Mouse (Mus musculus): ENCODE data around the gene Col6a1. TPM values are rescaled to one million over a fixed set of nuclear protein-coding genes. Genes with fewer than 3 reads are reported as not detected.

Gene Col6a1
- polyA plus RNA-seq, 1 experiment from 2014 or later: 419 TPM

DNA sequence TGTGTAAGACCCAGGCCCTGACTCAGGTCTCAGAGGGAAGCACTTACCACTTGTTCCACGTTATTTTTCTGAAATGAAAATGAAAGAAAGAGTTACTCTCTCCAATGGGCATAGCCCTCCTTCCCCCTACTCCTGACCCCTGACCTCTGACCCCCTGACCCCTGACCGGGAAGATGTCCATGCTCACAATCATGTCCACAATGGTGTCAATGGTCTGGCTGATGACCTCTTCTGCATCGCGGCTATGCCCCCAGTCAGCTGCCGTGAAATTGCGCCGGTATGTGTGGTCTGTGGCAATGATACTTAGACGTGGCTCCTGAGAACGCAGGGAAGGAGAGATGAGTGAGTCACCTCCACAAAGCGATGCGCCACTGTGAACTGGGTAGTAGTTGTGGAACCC lies 4.8 kb downstream of the Col6a1 start:
- no peak for ATAC-seq (ENCODE audit: low read depth)
- no peak overlapping the region for H3K4me2 ChIP-seq (ENCODE audit: low read depth, low read length)
- H3K27me3 ChIP-seq (replicated peaks; ENCODE audit: control insufficient read depth, insufficient read depth, low read length): no peaks in the 10 kb centered on the region
- H3K9me3 ChIP-seq (ENCODE audit: control insufficient read depth, low read length): no peaks in the 10 kb centered on the region
- H3K4me1 ChIP-seq (ENCODE audit: control insufficient read depth, insufficient read depth, low read length): peaks cover 14% of the 10 kb centered on the region; the same call in 1 of the 2 replicates
- peaks cover 72% of the 10 kb centered on the region for H3K36me3 ChIP-seq (ENCODE audit: control insufficient read depth, insufficient read depth, low read length)
- H3K9ac ChIP-seq (ENCODE audit: low read depth, low read length): no peak overlapping the region
- 74% methylated on average over 11 of the region's 11 CpGs for WGBS
- no peak overlapping the region for H3K27ac ChIP-seq (replicated peaks; ENCODE audit: low read depth, low read length)
- DNase-seq (ENCODE audit: low spot score): no peak
- H3K4me3 ChIP-seq (ENCODE audit: low read depth, low read length): no peak overlapping the region

- H3K4me1 ChIP-seq (ENCODE audit: control insufficient read depth, insufficient read depth, low read length): no peaks in the 10 kb centered on the region
- H3K9me3 ChIP-seq (ENCODE audit: control insufficient read depth, low read length): no peaks in the 10 kb centered on the region
- DNase-seq (ENCODE audit: low spot score) (no peak), ATAC-seq (ENCODE audit: low read depth) (no peak)
- H3K27ac ChIP-seq (replicated peaks; ENCODE audit: low read depth, low read length): no peak overlapping the region
- no peak overlapping the region for H3K4me3 ChIP-seq (ENCODE audit: low read depth, low read length)
- 96% methylated on average over 4 of the region's 4 CpGs for WGBS
- no peaks in the 10 kb centered on the region for H3K27me3 ChIP-seq (replicated peaks; ENCODE audit: control insufficient read depth, insufficient read depth, low read length)
- no peak overlapping the region for H3K9ac ChIP-seq (ENCODE audit: low read depth, low read length)
- peaks cover 98% of the 10 kb centered on the region for H3K36me3 ChIP-seq (ENCODE audit: control insufficient read depth, insufficient read depth, low read length)
- no peak overlapping the region for H3K4me2 ChIP-seq (ENCODE audit: low read depth, low read length)
Measured at GRCm38 (mm10) chr10:76717631-76718030, 8.3 kb downstream of the Col6a1 start.

- peaks cover 98% of the 10 kb centered on the region for H3K36me3 ChIP-seq (ENCODE audit: control insufficient read depth, insufficient read depth, low read length)
- no peak overlapping the region for H3K4me2 ChIP-seq (ENCODE audit: low read depth, low read length)
Measured at GRCm38 (mm10) chr10:76717026-76717425, 8.9 kb downstream of the Col6a1 start.

DNA sequence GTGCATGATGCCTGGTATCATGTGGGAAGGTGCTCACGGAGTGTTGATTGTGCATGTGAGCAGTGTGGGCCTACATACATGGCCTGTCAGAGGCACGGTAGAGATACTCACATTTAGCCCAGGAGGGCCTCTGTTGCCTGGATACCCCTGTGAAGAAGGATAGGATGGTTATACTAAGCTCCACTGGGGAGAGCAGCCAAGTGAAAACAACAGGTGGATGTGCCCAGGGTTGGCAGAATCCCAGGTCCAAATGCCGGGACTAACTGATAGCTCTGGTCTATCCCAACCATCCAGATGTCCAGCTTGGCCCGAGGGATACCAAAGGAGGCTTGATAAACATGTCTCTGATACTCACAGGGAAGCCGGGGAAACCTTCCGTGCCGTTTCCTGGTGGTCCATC lies 11.7 kb downstream of the Col6a1 start:
- H3K27me3 ChIP-seq (replicated peaks; ENCODE audit: control insufficient read depth, insufficient read depth, low read length): no peaks in the 10 kb centered on the region
- H3K9ac ChIP-seq (ENCODE audit: low read depth, low read length): no peak overlapping the region
- H3K4me2 ChIP-seq (ENCODE audit: low read depth, low read length): no peak overlapping the region
- peaks cover 98% of the 10 kb centered on the region for H3K36me3 ChIP-seq (ENCODE audit: control insufficient read depth, insufficient read depth, low read length)
- H3K27ac ChIP-seq (replicated peaks; ENCODE audit: low read depth, low read length): no peak overlapping the region
- no peaks in the 10 kb centered on the region for H3K9me3 ChIP-seq (ENCODE audit: control insufficient read depth, low read length)
- ATAC-seq (ENCODE audit: low read depth) (peak; percentile 70), DNase-seq (ENCODE audit: low spot score) (peak; percentile 56)
- H3K4me1 ChIP-seq (ENCODE audit: control insufficient read depth, insufficient read depth, low read length): no peaks in the 10 kb centered on the region
- no peak overlapping the region for H3K4me3 ChIP-seq (ENCODE audit: low read depth, low read length)
- WGBS: 88% methylated on average over 7 of the region's 7 CpGs

More at GRCm38 (mm10) chr10:76717026-76717425, 8.9 kb downstream of the Col6a1 start:
- Histone ChIP-seq H3K9me3 (ENCODE audit: control insufficient read depth, low read length) (no peaks in the 10 kb centered on the region), H3K9ac (ENCODE audit: low read depth, low read length) (no peak overlapping the region), H3K4me3 (ENCODE audit: low read depth, low read length) (no peak overlapping the region), H3K27ac (replicated peaks; ENCODE audit: low read depth, low read length) (no peak overlapping the region), H3K4me1 (ENCODE audit: control insufficient read depth, insufficient read depth, low read length) (no peaks in the 10 kb centered on the region), H3K27me3 (replicated peaks; ENCODE audit: control insufficient read depth, insufficient read depth, low read length) (no peaks in the 10 kb centered on the region)
- no peak for DNase-seq (ENCODE audit: low spot score)
- 84% methylated on average over 6 of the region's 7 CpGs for WGBS
- ATAC-seq (ENCODE audit: low read depth): no peak

DNA sequence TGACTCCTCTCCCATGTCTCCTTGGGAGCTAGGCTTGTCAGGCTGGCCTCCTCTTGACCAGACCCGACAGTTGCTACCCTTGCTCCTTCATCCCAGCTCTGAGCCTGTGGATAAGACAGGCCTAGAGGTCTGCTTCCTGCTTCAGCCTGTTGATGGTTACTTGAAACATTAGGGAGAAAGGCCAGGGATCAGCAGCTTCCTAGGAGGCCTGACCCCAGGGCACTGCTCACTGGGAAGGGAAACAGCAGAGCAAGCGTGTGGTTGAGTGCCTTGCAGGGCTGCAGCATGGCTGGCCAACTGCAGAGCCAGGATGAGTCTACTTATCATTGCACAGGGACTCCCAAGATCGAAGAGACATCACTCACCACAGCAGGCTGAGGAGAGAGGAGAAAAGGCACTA lies 13.5 kb downstream of the Col6a1 start:
- H3K4me3 ChIP-seq (ENCODE audit: low read depth, low read length): no peak overlapping the region
- no peak for DNase-seq (ENCODE audit: low spot score)
- 83% methylated on average over 3 of the region's 3 CpGs for WGBS
- H3K9me3 ChIP-seq (ENCODE audit: control insufficient read depth, low read length): no peaks in the 10 kb centered on the region
- no peak overlapping the region for H3K27ac ChIP-seq (replicated peaks; ENCODE audit: low read depth, low read length)
- ATAC-seq (ENCODE audit: low read depth): no peak
- no peak overlapping the region for H3K9ac ChIP-seq (ENCODE audit: low read depth, low read length)
- no peaks in the 10 kb centered on the region for H3K27me3 ChIP-seq (replicated peaks; ENCODE audit: control insufficient read depth, insufficient read depth, low read length)
- H3K4me2 ChIP-seq (ENCODE audit: low read depth, low read length): no peak overlapping the region
- H3K4me1 ChIP-seq (ENCODE audit: control insufficient read depth, insufficient read depth, low read length): no peaks in the 10 kb centered on the region
- peaks cover 90% of the 10 kb centered on the region for H3K36me3 ChIP-seq (ENCODE audit: control insufficient read depth, insufficient read depth, low read length)

GRCm38 (mm10) chr10:76711331-76711730 lies 14.6 kb downstream of the Col6a1 start:
- no peak overlapping the region for H3K4me2 ChIP-seq (ENCODE audit: low read depth, low read length)
- DNase-seq (ENCODE audit: low spot score) (no peak), ATAC-seq (ENCODE audit: low read depth) (no peak)
- H3K4me1 ChIP-seq (ENCODE audit: control insufficient read depth, insufficient read depth, low read length): no peaks in the 10 kb centered on the region
- H3K36me3 ChIP-seq (ENCODE audit: control insufficient read depth, insufficient read depth, low read length): peaks cover 78% of the 10 kb centered on the region
- H3K27ac ChIP-seq (replicated peaks; ENCODE audit: low read depth, low read length): no peak overlapping the region
- H3K27me3 ChIP-seq (replicated peaks; ENCODE audit: control insufficient read depth, insufficient read depth, low read length): no peaks in the 10 kb centered on the region
- H3K9me3 ChIP-seq (ENCODE audit: control insufficient read depth, low read length): no peaks in the 10 kb centered on the region
- WGBS: 98% methylated on average over 16 of the region's 16 CpGs
- no peak overlapping the region for H3K4me3 ChIP-seq (ENCODE audit: low read depth, low read length)
- H3K9ac ChIP-seq (ENCODE audit: low read depth, low read length): no peak overlapping the region

DNA sequence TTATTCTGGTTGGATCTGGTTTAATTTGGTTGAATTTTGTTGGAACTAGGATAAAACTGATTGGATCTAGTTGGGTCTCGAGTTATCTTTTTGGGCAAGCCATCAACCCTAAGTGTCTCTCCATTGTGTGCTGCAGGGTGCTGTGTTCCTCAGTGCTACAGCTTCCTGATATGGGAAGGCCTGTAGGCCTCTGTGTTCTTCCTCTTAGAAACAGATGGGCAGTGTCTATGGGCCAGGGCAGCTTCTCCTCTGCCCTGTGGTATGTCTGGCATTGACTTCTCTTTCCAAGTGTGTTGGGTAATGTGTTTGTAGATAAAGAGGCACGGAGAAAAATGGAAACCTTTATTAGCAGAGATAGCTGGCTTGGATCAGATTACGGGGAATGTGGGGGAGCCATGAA lies 17.5 kb downstream of the Col6a1 start:
- no peak for DNase-seq (ENCODE audit: low spot score)
- Histone ChIP-seq H3K27ac (replicated peaks; ENCODE audit: low read depth, low read length) (no peak overlapping the region), H3K4me3 (ENCODE audit: low read depth, low read length) (no peak overlapping the region), H3K36me3 (ENCODE audit: control insufficient read depth, insufficient read depth, low read length) (peaks cover 49% of the 10 kb centered on the region), H3K4me2 (ENCODE audit: low read depth, low read length) (no peak overlapping the region), H3K4me1 (ENCODE audit: control insufficient read depth, insufficient read depth, low read length) (no peaks in the 10 kb centered on the region), H3K27me3 (replicated peaks; ENCODE audit: control insufficient read depth, insufficient read depth, low read length) (no peaks in the 10 kb centered on the region), H3K9ac (ENCODE audit: low read depth, low read length) (no peak overlapping the region), H3K9me3 (ENCODE audit: control insufficient read depth, low read length) (0 out of 2 replicates have a peak, but pooled peaks cover 5% of the 10 kb centered on the region)
- no peak for ATAC-seq (ENCODE audit: low read depth)
- WGBS: 83% methylated on average over 3 of the region's 3 CpGs

DNA sequence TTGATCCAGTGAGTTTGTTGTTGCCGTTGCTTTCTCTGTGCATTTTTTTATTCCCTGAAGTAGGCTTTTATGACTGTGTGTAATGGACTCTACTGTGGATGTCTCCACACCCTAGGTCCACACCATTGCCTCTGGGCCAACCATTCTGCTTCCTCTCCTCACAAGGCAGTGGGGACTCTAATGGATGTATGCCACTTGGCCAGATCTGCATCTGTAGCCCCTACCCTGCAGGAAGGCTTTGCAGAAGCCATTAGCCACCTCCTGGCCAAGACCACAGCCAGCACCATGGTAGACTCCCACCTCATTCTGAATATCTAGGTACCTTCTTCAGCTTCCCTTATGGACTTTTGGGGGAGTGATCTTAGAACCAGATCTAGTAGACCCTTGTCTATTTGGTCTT lies 18.4 kb downstream of the Col6a1 start:
- Histone ChIP-seq H3K27me3 (replicated peaks; ENCODE audit: control insufficient read depth, insufficient read depth, low read length) (no peaks in the 10 kb centered on the region), H3K9ac (ENCODE audit: low read depth, low read length) (no peak overlapping the region), H3K27ac (replicated peaks; ENCODE audit: low read depth, low read length) (no peak overlapping the region), H3K4me3 (ENCODE audit: low read depth, low read length) (no peak overlapping the region), H3K9me3 (ENCODE audit: control insufficient read depth, low read length) (0 out of 2 replicates have a peak, but pooled peaks cover 5% of the 10 kb centered on the region), H3K4me1 (ENCODE audit: control insufficient read depth, insufficient read depth, low read length) (no peaks in the 10 kb centered on the region), H3K36me3 (ENCODE audit: control insufficient read depth, insufficient read depth, low read length) (peaks cover 40% of the 10 kb centered on the region), H3K4me2 (ENCODE audit: low read depth, low read length) (no peak overlapping the region)
- ATAC-seq (ENCODE audit: low read depth) (no peak), DNase-seq (ENCODE audit: low spot score) (no peak)
- 90% methylated on average over 1 of the region's 1 CpGs for WGBS

DNA sequence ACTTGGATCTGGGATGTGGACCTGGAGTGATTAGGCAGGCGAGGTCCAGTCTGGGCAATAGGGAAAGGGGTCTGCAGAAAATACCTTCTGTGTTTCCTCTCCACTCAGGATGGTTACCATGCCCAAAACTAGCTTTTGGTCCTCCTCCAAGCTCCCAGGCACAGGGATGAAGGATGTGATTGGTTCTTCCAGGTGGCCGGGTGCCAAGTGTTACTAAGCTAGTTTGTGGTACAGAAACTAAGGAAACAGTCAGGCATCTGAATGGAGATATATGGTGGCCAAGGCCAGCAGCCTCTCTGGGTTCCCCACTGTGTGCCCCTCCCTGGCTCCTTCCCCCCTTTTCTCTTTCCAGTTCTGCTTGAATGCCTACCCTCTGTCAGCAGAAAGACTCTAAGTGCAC lies 19.0 kb downstream of the Col6a1 start:
- Histone ChIP-seq H3K27ac (replicated peaks; ENCODE audit: low read depth, low read length) (no peak overlapping the region), H3K9ac (ENCODE audit: low read depth, low read length) (no peak overlapping the region), H3K4me2 (ENCODE audit: low read depth, low read length) (no peak overlapping the region), H3K4me1 (ENCODE audit: control insufficient read depth, insufficient read depth, low read length) (no peaks in the 10 kb centered on the region), H3K9me3 (ENCODE audit: control insufficient read depth, low read length) (0 out of 2 replicates have a peak, but pooled peaks cover 5% of the 10 kb centered on the region), H3K4me3 (ENCODE audit: low read depth, low read length) (no peak overlapping the region), H3K36me3 (ENCODE audit: control insufficient read depth, insufficient read depth, low read length) (peaks cover 35% of the 10 kb centered on the region), H3K27me3 (replicated peaks; ENCODE audit: control insufficient read depth, insufficient read depth, low read length) (no peaks in the 10 kb centered on the region)
- DNase-seq (ENCODE audit: low spot score) (no peak), ATAC-seq (ENCODE audit: low read depth) (no peak)
- WGBS: 82% methylated on average over 2 of the region's 2 CpGs
